Comparison of ENCODE assay signal across 8 mouse cellular contexts in genomic region chr5:144158604-144159003, GRCm38 (mm10). TPM values are rescaled to one million over a fixed set of nuclear protein-coding genes. Genes with fewer than 3 reads are reported as not detected.
DNase-seq lines count a peak whose midpoint lies in the region; ATAC-seq lines count a peak whose summit lies in the region.
"Had no signal": no experiment of that assay in that cellular context is flagged by ENCODE, and none has a peak within 500 bp of the region (broad histone marks: within the 10 kb centered on the region; RNA-seq: fewer than 3 reads in every experiment).

No protein-coding gene starts in this region.

- H3K4me1 ChIP-seq in heart, embryonic 12.5 days (replicated peaks), result peaks cover 28% of the 10 kb centered on the region
- H3K4me1 ChIP-seq in midbrain, embryonic 14.5 days (ENCODE audit: control insufficient read depth, insufficient read depth, low read length), result no peaks in the 10 kb centered on the region

- peak; percentile 45 to 74 for DNase-seq in urinary bladder, adult 18-20 months (ENCODE audit: low spot score in 2 of 2)
- no peak for DNase-seq in urinary bladder, adult 2 months (ENCODE audit: low spot score)
- DNase-seq in cerebellum, postnatal 14 days, result peak; percentile 46 to 63
- peak; percentile 90 for DNase-seq in kidney, postnatal 14 days
- peak; percentile 78 for DNase-seq in midbrain, embryonic 14.5 days
- no peak for DNase-seq in embryo, embryonic 10.5 days (ENCODE audit: low spot score)
- DNase-seq: liver, embryonic 13.5 days had no signal

- no peaks in the 10 kb centered on the region for H3K9me3 ChIP-seq in heart, embryonic 12.5 days (replicated peaks)
- H3K9me3 ChIP-seq in midbrain, embryonic 14.5 days (ENCODE audit: control insufficient read depth, low read length), result no peaks in the 10 kb centered on the region
- H3K9me3 ChIP-seq: liver, embryonic 13.5 days had no signal

- 37% methylated on average over 4 of the region's 4 CpGs for WGBS in heart, embryonic 12.5 days
- 33% methylated on average over 4 of the region's 4 CpGs for WGBS in midbrain, embryonic 14.5 days

- 0 out of 2 replicates have a peak overlapping the region, but pooled peaks have one; percentile 5 for H3K9ac ChIP-seq in heart, embryonic 12.5 days
- no peak overlapping the region for H3K9ac ChIP-seq in midbrain, embryonic 14.5 days (replicated peaks; ENCODE audit: low read length)
- H3K9ac ChIP-seq: liver, embryonic 13.5 days had no signal

- peaks cover 26% of the 10 kb centered on the region for H3K36me3 ChIP-seq in heart, embryonic 12.5 days
- H3K36me3 ChIP-seq in midbrain, embryonic 14.5 days (ENCODE audit: control insufficient read depth, insufficient read depth, low read length), result peaks cover 31% of the 10 kb centered on the region

- no peak overlapping the region for H3K4me2 ChIP-seq in heart, embryonic 12.5 days
- H3K4me2 ChIP-seq in midbrain, embryonic 14.5 days (ENCODE audit: low read length), result no peak overlapping the region
- H3K4me2 ChIP-seq: liver, embryonic 13.5 days had no signal

- peak; percentile 77 for ATAC-seq in heart, embryonic 12.5 days (ENCODE audit: insufficient number of reproducible peaks, low FRiP score)
- peak; percentile 58; the same call in 1 of the 2 replicates for ATAC-seq in midbrain, embryonic 14.5 days (ENCODE audit: low FRiP score, low TSS enrichment)

- H3K27me3 ChIP-seq in heart, embryonic 12.5 days (replicated peaks), result no peaks in the 10 kb centered on the region
- H3K27me3 ChIP-seq in midbrain, embryonic 14.5 days (ENCODE audit: control insufficient read depth, insufficient read depth, low read length), result no peaks in the 10 kb centered on the region
- H3K27me3 ChIP-seq: liver, embryonic 13.5 days had no signal

- peak overlapping the region; percentile 25; the same call in 1 of the 2 replicates for H3K27ac ChIP-seq in heart, embryonic 12.5 days (ENCODE audit: poor library complexity, severe bottlenecking)
- peak overlapping the region; percentile 64 for H3K27ac ChIP-seq in midbrain, embryonic 14.5 days (replicated peaks; ENCODE audit: low read depth, low read length)
- H3K27ac ChIP-seq: liver, embryonic 13.5 days had no signal

- no peak overlapping the region for H3K4me3 ChIP-seq in heart, embryonic 12.5 days
- no peak overlapping the region for H3K4me3 ChIP-seq in midbrain, embryonic 14.5 days (replicated peaks; ENCODE audit: low read depth, low read length)
- H3K4me3 ChIP-seq: liver, embryonic 13.5 days had no signal

RNA-seq across cellular contexts. Expression of gene Bhlha15, which starts 31.5 kb away (rescaled TPM):
- polyA plus RNA-seq in urinary bladder, adult 2 months (2012; rRNA removed), result 0.50 TPM in 2 replicates
- polyA plus RNA-seq in heart, embryonic 12.5 days (2016; fragmentation: Nextera tagmentation; extraction: Ambion mirVana), result 0.26 and 0.46 TPM in 2 replicates
- 0.08 TPM in 1 of 2 replicates, not detected in the other for polyA plus RNA-seq in midbrain, embryonic 14.5 days (2014; fragmentation: Nextera tagmentation; extraction: Ambion mirVana)

RNA-seq across cellular contexts. Expression of gene Lmtk2, which starts 58.4 kb away (rescaled TPM):
- 13.7 and 15.8 TPM in 2 replicates for polyA plus RNA-seq in urinary bladder, adult 2 months (2012; rRNA removed)
- polyA plus RNA-seq in heart, embryonic 12.5 days (2016; fragmentation: Nextera tagmentation; extraction: Ambion mirVana), result 6.9 and 7.6 TPM in 2 replicates
- 10.3 and 10.6 TPM in 2 replicates for polyA plus RNA-seq in midbrain, embryonic 14.5 days (2014; fragmentation: Nextera tagmentation; extraction: Ambion mirVana)

Comparison
In these comparisons a context has a peak if more than half of its experiments do, and no peak if none do; other contexts are left out.
1. DNase-seq: peak in urinary bladder, adult 18-20 months (2 of 2), cerebellum, postnatal 14 days (2 of 2), kidney, postnatal 14 days (single experiment) and midbrain, embryonic 14.5 days (single experiment); none in urinary bladder, adult 2 months (single experiment) and embryo, embryonic 10.5 days (single experiment).